Mouse (Mus musculus): ENCODE data around the gene Zfp341. TPM values are rescaled to one million over a fixed set of nuclear protein-coding genes. Genes with fewer than 3 reads are reported as not detected.

Zfp341 gene
- total and polyA plus RNA-seq, 3 experiments, result 0.93 to 11.1 (median 5.4) TPM

DNA sequence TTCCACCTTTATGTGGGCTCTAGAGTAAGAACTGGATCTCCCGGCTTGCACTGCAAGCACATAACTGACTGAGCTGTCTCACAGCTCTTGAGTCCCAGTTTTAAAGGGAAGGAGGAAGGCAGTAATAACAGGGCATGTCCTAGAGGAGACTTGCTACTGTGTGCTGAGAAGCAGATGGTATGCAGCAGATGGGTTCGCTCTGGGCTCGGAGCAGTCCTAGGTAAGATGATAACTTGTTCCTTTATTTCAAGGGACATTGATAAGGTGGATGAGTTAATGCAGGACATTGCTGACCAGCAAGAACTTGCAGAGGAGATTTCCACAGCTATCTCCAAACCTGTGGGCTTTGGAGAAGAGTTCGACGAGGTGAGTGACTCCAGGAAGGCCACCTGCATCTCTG, 77.9 kb downstream of the Zfp341 start:
- H3K36me3 ChIP-seq (replicated peaks), result peaks cover 96% of the 10 kb centered on the region
- no peak overlapping the region for H3K4me3 ChIP-seq (ENCODE audit: low read depth, low read length)
- ATAC-seq (ENCODE audit: extremely low read depth, insufficient number of reproducible peaks, low FRiP score, poor library complexity, severe bottlenecking) (no peak), DNase-seq (ENCODE audit: low spot score) (no peak)
- H3K4me1 ChIP-seq (ENCODE audit: insufficient read depth, low read depth, low read length), result peaks cover 18% of the 10 kb centered on the region; the same call in 1 of the 2 replicates
- TF ChIP-seq GATA2 (IDR thresholded peaks at IDR 0.05; ENCODE audit: borderline replicate concordance, low read depth, low read length), result no peak
- no peak for TF ChIP-seq TAL1 (conservative IDR thresholded peaks at IDR 0.05; ENCODE audit: low read depth, low read length)
- TF ChIP-seq POLR2AphosphoS5 (IDR thresholded peaks at IDR 0.05; ENCODE audit: insufficient replicate concordance, low read depth, low read length), result no peak
- no peak for TF ChIP-seq CTCF (IDR thresholded peaks at IDR 0.05; ENCODE audit: low read depth, low read length)
- no peak for TF ChIP-seq GATA1 (IDR thresholded peaks at IDR 0.05; ENCODE audit: borderline replicate concordance, low read length)
- H3K9me3 ChIP-seq (replicated peaks), result no peaks in the 10 kb centered on the region
- no peaks in the 10 kb centered on the region for H3K27me3 ChIP-seq (ENCODE audit: insufficient read depth, low read length)

DNA sequence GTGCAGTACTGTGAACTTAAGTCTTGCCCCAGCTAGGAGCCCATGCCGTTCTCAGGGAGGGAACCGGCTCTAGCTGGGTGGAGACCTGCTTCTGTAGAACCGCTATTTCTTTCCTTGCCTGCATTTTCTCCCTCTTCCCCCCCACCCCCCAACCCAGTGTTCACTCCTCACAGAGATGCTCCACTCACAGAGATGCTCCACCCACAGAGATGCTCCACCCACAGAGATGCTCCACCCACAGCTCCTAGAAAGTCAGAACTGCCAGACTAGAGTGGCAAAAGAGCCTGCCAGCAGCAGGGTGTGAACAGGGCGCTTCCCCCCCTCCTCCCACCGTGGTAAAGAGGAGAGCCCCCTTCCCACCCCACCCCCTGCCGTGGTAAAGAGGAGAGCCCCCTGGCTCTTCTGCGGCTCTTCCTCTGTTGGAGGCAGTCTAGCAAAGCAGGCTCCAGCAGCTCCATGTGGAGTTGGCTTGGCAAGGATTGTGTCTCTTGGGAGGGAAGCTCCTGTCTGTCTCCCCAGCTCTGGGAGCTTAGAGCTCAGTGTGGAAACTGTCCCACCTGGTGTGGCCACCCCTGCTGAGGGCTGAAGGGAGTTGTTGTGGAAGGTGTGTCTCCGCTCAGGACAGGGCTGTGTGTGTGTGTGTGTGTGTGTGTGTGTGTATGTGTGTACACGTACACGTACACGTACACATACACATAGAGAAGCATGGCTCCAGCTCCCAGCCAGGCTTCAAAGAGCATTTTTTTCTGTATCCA, 80.3 kb downstream of the Zfp341 start:
- ATAC-seq (ENCODE audit: extremely low read depth, insufficient number of reproducible peaks, low FRiP score, poor library complexity, severe bottlenecking) (no peak), DNase-seq (ENCODE audit: low spot score) (no peak)
- TF ChIP-seq POLR2AphosphoS5 (IDR thresholded peaks at IDR 0.05; ENCODE audit: insufficient replicate concordance, low read depth, low read length) (no peak), TAL1 (conservative IDR thresholded peaks at IDR 0.05; ENCODE audit: low read depth, low read length) (no peak), CTCF (IDR thresholded peaks at IDR 0.05; ENCODE audit: low read depth, low read length) (no peak), GATA2 (IDR thresholded peaks at IDR 0.05; ENCODE audit: borderline replicate concordance, low read depth, low read length) (no peak), GATA1 (IDR thresholded peaks at IDR 0.05; ENCODE audit: borderline replicate concordance, low read length) (no peak)
- peaks cover 5% of the 10 kb centered on the region; the same call in 1 of the 2 replicates for H3K4me1 ChIP-seq (ENCODE audit: insufficient read depth, low read depth, low read length)
- H3K9me3 ChIP-seq (replicated peaks), result no peaks in the 10 kb centered on the region
- H3K4me3 ChIP-seq (ENCODE audit: low read depth, low read length), result no peak overlapping the region
- no peaks in the 10 kb centered on the region for H3K27me3 ChIP-seq (ENCODE audit: insufficient read depth, low read length)
- H3K36me3 ChIP-seq (replicated peaks), result peaks cover 82% of the 10 kb centered on the region

DNA sequence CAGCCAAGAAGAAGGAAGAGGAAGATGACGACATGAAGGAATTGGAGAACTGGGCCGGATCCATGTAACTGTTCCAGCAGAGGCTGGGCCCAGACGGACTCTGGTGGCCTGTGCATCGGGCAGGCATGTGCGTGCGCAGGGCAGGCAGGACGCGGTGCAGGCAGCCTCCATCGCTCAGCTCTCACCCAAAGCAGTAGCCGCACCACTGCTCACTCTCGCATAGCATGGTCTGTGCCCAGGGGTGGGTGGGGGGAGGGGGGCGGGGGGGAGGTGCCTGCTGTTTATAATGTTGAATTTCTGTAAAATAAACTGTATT, 80.8 kb downstream of the Zfp341 start:
- no peaks in the 10 kb centered on the region for H3K9me3 ChIP-seq (replicated peaks)
- H3K4me1 ChIP-seq (ENCODE audit: insufficient read depth, low read depth, low read length), result peaks cover 4% of the 10 kb centered on the region; the same call in 1 of the 2 replicates
- peaks cover 77% of the 10 kb centered on the region for H3K36me3 ChIP-seq (replicated peaks)
- DNase-seq (ENCODE audit: low spot score) (no peak), ATAC-seq (ENCODE audit: extremely low read depth, insufficient number of reproducible peaks, low FRiP score, poor library complexity, severe bottlenecking) (no peak)
- H3K27me3 ChIP-seq (ENCODE audit: insufficient read depth, low read length), result no peaks in the 10 kb centered on the region
- no peak overlapping the region for H3K4me3 ChIP-seq (ENCODE audit: low read depth, low read length)
- TF ChIP-seq POLR2AphosphoS5 (IDR thresholded peaks at IDR 0.05; ENCODE audit: insufficient replicate concordance, low read depth, low read length) (no peak), CTCF (IDR thresholded peaks at IDR 0.05; ENCODE audit: low read depth, low read length) (no peak), GATA2 (IDR thresholded peaks at IDR 0.05; ENCODE audit: borderline replicate concordance, low read depth, low read length) (no peak), TAL1 (conservative IDR thresholded peaks at IDR 0.05; ENCODE audit: low read depth, low read length) (no peak), GATA1 (IDR thresholded peaks at IDR 0.05; ENCODE audit: borderline replicate concordance, low read length) (no peak)

DNA sequence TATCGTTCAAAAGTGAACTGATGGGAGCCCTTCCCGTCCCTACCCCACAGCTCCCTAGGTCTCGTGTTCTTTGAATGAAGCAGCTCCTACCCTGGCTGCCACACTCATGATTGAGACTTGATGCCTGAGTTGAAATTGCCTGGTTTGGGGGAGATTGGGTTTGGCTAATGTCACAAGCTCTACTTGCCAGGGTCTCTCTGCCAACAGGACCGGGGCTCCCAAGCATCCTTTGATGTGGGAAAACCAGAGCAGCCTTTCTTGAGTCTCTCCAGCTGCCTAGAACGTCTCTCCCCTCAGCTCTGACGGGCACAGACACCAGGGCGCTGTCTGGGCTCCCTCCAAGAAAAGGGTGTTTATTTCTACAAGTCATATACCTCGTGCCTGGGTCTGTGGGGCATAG, 82.6 kb downstream of the Zfp341 start:
- H3K9me3 ChIP-seq (replicated peaks), result no peaks in the 10 kb centered on the region
- ATAC-seq (ENCODE audit: extremely low read depth, insufficient number of reproducible peaks, low FRiP score, poor library complexity, severe bottlenecking), result no peak
- peaks cover 59% of the 10 kb centered on the region for H3K36me3 ChIP-seq (replicated peaks)
- H3K27me3 ChIP-seq (ENCODE audit: insufficient read depth, low read length), result peaks cover 5% of the 10 kb centered on the region; the same call in 1 of the 2 replicates
- H3K4me1 ChIP-seq (ENCODE audit: insufficient read depth, low read depth, low read length), result peaks cover 2% of the 10 kb centered on the region; the same call in 1 of the 2 replicates
- TF ChIP-seq GATA1 (IDR thresholded peaks at IDR 0.05; ENCODE audit: borderline replicate concordance, low read length), result no peak
- no peak for DNase-seq (ENCODE audit: low spot score)
- no peak overlapping the region for H3K4me3 ChIP-seq (ENCODE audit: low read depth, low read length)

Other genes starting within 250 kb of the Zfp341 start
- gene Cdk5rap1, start 240.3 kb upstream of the Zfp341 start, total RNA-seq (2014; fragmentation: Nextera tagmentation), result 20.0 and 24.8 TPM in 2 replicates
- 21.7 and 21.8 TPM in 2 replicates for gene Cdk5rap1, start 240.3 kb upstream of the Zfp341 start, total RNA-seq (2017)
- gene Cdk5rap1, start 240.3 kb upstream of the Zfp341 start, polyA plus RNA-seq (2012), result 0.81 and 1.2 TPM in 2 replicates
- gene Snta1, start 205.2 kb upstream of the Zfp341 start, total RNA-seq (2014; fragmentation: Nextera tagmentation), result not detected in 2 replicates
- not detected in 2 replicates for gene Snta1, start 205.2 kb upstream of the Zfp341 start, total RNA-seq (2017)
- gene Snta1, start 205.2 kb upstream of the Zfp341 start, polyA plus RNA-seq (2012), result not detected in 2 replicates
- gene Cbfa2t2, start 176.8 kb upstream of the Zfp341 start, total RNA-seq (2014; fragmentation: Nextera tagmentation), result 29.8 and 34.6 TPM in 2 replicates
- gene Cbfa2t2, start 176.8 kb upstream of the Zfp341 start, total RNA-seq (2017), result 13.4 and 13.7 TPM in 2 replicates
- 7.3 and 7.8 TPM in 2 replicates for gene Cbfa2t2, start 176.8 kb upstream of the Zfp341 start, polyA plus RNA-seq (2012)
- gene 1700003F12Rik, start 66.2 kb upstream of the Zfp341 start, total RNA-seq (2014; fragmentation: Nextera tagmentation), result not detected in 2 replicates
- gene 1700003F12Rik, start 66.2 kb upstream of the Zfp341 start, total RNA-seq (2017), result not detected in 2 replicates
- gene 1700003F12Rik, start 66.2 kb upstream of the Zfp341 start, polyA plus RNA-seq (2012), result 0.13 TPM in 1 of 2 replicates, not detected in the other
- gene Actl10, start 61.5 kb upstream of the Zfp341 start, total RNA-seq (2014; fragmentation: Nextera tagmentation), result 0.53 TPM in 1 of 2 replicates, not detected in the other
- gene Actl10, start 61.5 kb upstream of the Zfp341 start, total RNA-seq (2017), result 0.22 and 0.41 TPM in 2 replicates
- not detected in 2 replicates for gene Actl10, start 61.5 kb upstream of the Zfp341 start, polyA plus RNA-seq (2012)
- 13.0 and 13.2 TPM in 2 replicates for gene Necab3, start 54.4 kb upstream of the Zfp341 start, total RNA-seq (2014; fragmentation: Nextera tagmentation)
- gene Necab3, start 54.4 kb upstream of the Zfp341 start, total RNA-seq (2017), result 6.8 and 7.6 TPM in 2 replicates
- 9.8 and 11.6 TPM in 2 replicates for gene Necab3, start 54.4 kb upstream of the Zfp341 start, polyA plus RNA-seq (2012)
- gene E2f1, start 43.4 kb upstream of the Zfp341 start, total RNA-seq (2014; fragmentation: Nextera tagmentation), result 31.9 and 32.5 TPM in 2 replicates
- gene E2f1, start 43.4 kb upstream of the Zfp341 start, total RNA-seq (2017), result 13.9 and 15.6 TPM in 2 replicates
- 93.1 and 94.6 TPM in 2 replicates for gene E2f1, start 43.4 kb upstream of the Zfp341 start, polyA plus RNA-seq (2012)
- 20.7 and 22.6 TPM in 2 replicates for gene Pxmp4, start 9.6 kb upstream of the Zfp341 start, total RNA-seq (2014; fragmentation: Nextera tagmentation)
- gene Pxmp4, start 9.6 kb upstream of the Zfp341 start, total RNA-seq (2017), result 35.7 and 41.5 TPM in 2 replicates
- 5.4 and 6.2 TPM in 2 replicates for gene Pxmp4, start 9.6 kb upstream of the Zfp341 start, polyA plus RNA-seq (2012)
- gene 4930519P11Rik, start 140 bp downstream of the Zfp341 start, total RNA-seq (2014; fragmentation: Nextera tagmentation), result not detected in 2 replicates
- gene 4930519P11Rik, start 140 bp downstream of the Zfp341 start, total RNA-seq (2017), result 0.52 TPM in 1 of 2 replicates, not detected in the other
- gene 4930519P11Rik, start 140 bp downstream of the Zfp341 start, polyA plus RNA-seq (2012), result 1.5 and 1.7 TPM in 2 replicates
- 57.9 and 66.2 TPM in 2 replicates for gene Chmp4b, start 38.4 kb downstream of the Zfp341 start, total RNA-seq (2014; fragmentation: Nextera tagmentation)
- gene Chmp4b, start 38.4 kb downstream of the Zfp341 start, total RNA-seq (2017), result 99.8 and 102 TPM in 2 replicates
- 110 and 144 TPM in 2 replicates for gene Chmp4b, start 38.4 kb downstream of the Zfp341 start, polyA plus RNA-seq (2012)
- gene Gm14214, start 156.7 kb downstream of the Zfp341 start, total RNA-seq (2014; fragmentation: Nextera tagmentation), result not detected in 2 replicates
- not detected in 2 replicates for gene Gm14214, start 156.7 kb downstream of the Zfp341 start, total RNA-seq (2017)
- gene Gm14214, start 156.7 kb downstream of the Zfp341 start, polyA plus RNA-seq (2012), result not detected in 2 replicates
- gene Raly, start 177.8 kb downstream of the Zfp341 start, total RNA-seq (2014; fragmentation: Nextera tagmentation), result 117 and 122 TPM in 2 replicates
- gene Raly, start 177.8 kb downstream of the Zfp341 start, total RNA-seq (2017), result 173 and 196 TPM in 2 replicates
- gene Raly, start 177.8 kb downstream of the Zfp341 start, polyA plus RNA-seq (2012), result 597 and 823 TPM in 2 replicates
- gene a, start 178.1 kb downstream of the Zfp341 start, total RNA-seq (2014; fragmentation: Nextera tagmentation), result not detected in 2 replicates
- not detected in 2 replicates for gene a, start 178.1 kb downstream of the Zfp341 start, total RNA-seq (2017)
- 0.15 and 0.44 TPM in 2 replicates for gene a, start 178.1 kb downstream of the Zfp341 start, polyA plus RNA-seq (2012)

All from G1E (cell line).